ENCODE assay signal across 26 mouse cellular contexts in genomic region chr14:68954577-68955460, GRCm38 (mm10).
DNase-seq lines count a peak whose midpoint lies in the region; ATAC-seq and TF ChIP-seq lines count a peak whose summit lies in the region.
"Had no signal": no experiment of that assay in that cellular context is flagged by ENCODE, and none has a peak within 500 bp of the region (broad histone marks: within the 10 kb centered on the region; RNA-seq: fewer than 3 reads in every experiment).

No protein-coding gene starts in this region.

- DNase-seq in adrenal gland, adult 8-10 months = peak; percentile 25
- DNase-seq in adrenal gland, postnatal 10 days = no peak
- DNase-seq in retina, postnatal 1 day = peak; percentile 35
- no peak for DNase-seq in retina, embryonic 14.5 days (ENCODE audit: low spot score)
- DNase-seq in Patski (ENCODE audit: low read depth, low spot score) = peak; percentile 77
- DNase-seq in testis, postnatal 10 days (ENCODE audit: low spot score) = no peak
- DNase-seq in kidney, postnatal 14 days = no peak
- DNase-seq: cerebellum, adult 18-20 months; cerebellum, postnatal 14 days; gastrocnemius, postnatal 25 days; heart, adult 2 months; heart, postnatal 10 days; kidney, adult 2 months; kidney, postnatal 4 days; layer of hippocampus, postnatal 36 days; left cerebral cortex, postnatal 4 days; liver, embryonic 13.5 days; lung, adult 18-20 months; lung, postnatal 4 days; midbrain, embryonic 14.5 days had no signal

- ATAC-seq in Patski = peak; percentile 88
- ATAC-seq: forebrain, embryonic 13.5 days; hindbrain, postnatal 0 days; intestine, embryonic 15.5 days; lung, postnatal 0 days had no signal

- peak overlapping the region; percentile 30 for H3K4me2 ChIP-seq in myocyte (ENCODE audit: low read depth)
- H3K4me2 ChIP-seq: forebrain, embryonic 13.5 days; heart, embryonic 13.5 days; intestine, embryonic 15.5 days; liver, embryonic 13.5 days had no signal

- in situ Hi-C loops in Patski (cut with MboI; ENCODE audit: low pct_unique_long_range_greater_than_20kb) = no loop called here

- H3K4me3 ChIP-seq in myocyte = no peak overlapping the region
- H3K4me3 ChIP-seq: forebrain, embryonic 13.5 days; heart, adult 2 months; heart, embryonic 13.5 days; intestine, embryonic 15.5 days; liver, embryonic 13.5 days had no signal

- no peak for TF ChIP-seq POLR2A in myocyte (IDR thresholded peaks at IDR 0.05; ENCODE audit: insufficient read length, low read depth)

- POLR2A ChIA-PET in Patski (lab: Charles Lee) = no interaction called here

- no peak overlapping the region for H3ac ChIP-seq in myocyte (ENCODE audit: control insufficient read depth, insufficient read length)

- H3K27me3 ChIP-seq in Patski (no peaks in the 10 kb centered on the region), myocyte (ENCODE audit: control insufficient read depth, insufficient read depth, insufficient read length) (no peaks in the 10 kb centered on the region)
- H3K27me3 ChIP-seq: forebrain, embryonic 13.5 days; heart, embryonic 13.5 days; intestine, embryonic 15.5 days; liver, embryonic 13.5 days had no signal

- no peak for TF ChIP-seq CTCF in Patski (IDR thresholded peaks at IDR 0.05)

- CTCF ChIA-PET in Patski (lab: Charles Lee) = interaction anchor here (1.0 to 1.3 kb wide), 2 partner anchors 9 to 13 kb away, joined by 3 to 4 read pairs; no protein-coding TSS in a partner anchor

- H3K79me2 ChIP-seq in myocyte (ENCODE audit: control insufficient read depth, insufficient read depth) = no peaks in the 10 kb centered on the region

- no peaks in the 10 kb centered on the region for H3K36me3 ChIP-seq in myocyte (ENCODE audit: control insufficient read depth, insufficient read depth)
- H3K36me3 ChIP-seq: heart, embryonic 13.5 days; intestine, embryonic 15.5 days; liver, embryonic 13.5 days had no signal

TF ChIP-seq in myocyte, 11 proteins besides CTCF, POLR2A, EP300 and RAD21:
- TF ChIP-seq REST (IDR thresholded peaks at IDR 0.05; ENCODE audit: insufficient read depth, insufficient read length) (no peak), CEBPB (IDR thresholded peaks at IDR 0.05; ENCODE audit: insufficient read depth, poor library complexity, severe bottlenecking) (peak; percentile 68; the same call in 1 of the 2 replicates)
TF ChIP-seq in myocyte: peak in this region for 1.

Comparison
In these comparisons a context has a peak if more than half of its experiments do, and no peak if none do; other contexts are left out.
1. DNase-seq: peak in adrenal gland, adult 8-10 months (single experiment), retina, postnatal 1 day (single experiment) and Patski (single experiment); none in adrenal gland, postnatal 10 days (single experiment), retina, embryonic 14.5 days (single experiment), testis, postnatal 10 days (single experiment) and kidney, postnatal 14 days (single experiment).